8 mouse cellular contexts compared by ENCODE assay signal in the genomic region with DNA sequence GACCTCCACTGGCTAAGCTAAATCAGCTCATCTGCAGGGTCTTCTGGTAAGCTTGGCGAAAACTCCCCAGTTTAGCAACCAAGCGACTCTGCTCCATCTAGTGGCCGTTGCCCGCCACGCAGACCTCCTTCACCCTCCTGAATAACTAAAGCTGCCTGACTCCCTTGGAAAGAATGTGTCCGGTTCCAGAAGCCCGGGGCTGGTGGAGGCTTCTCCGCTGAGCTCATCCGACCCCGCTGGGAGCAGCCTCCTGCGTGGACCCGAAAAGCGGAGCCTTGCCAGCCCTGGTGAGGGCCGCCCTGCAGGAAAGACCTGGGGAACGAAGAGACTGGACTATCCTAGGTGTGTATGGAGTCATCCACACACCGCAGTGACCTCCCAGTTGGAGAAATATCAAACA.
DNase-seq lines count a peak whose midpoint lies in the region; ATAC-seq and TF ChIP-seq lines count a peak whose summit lies in the region.

No protein-coding gene starts in this region.

- peak; percentile 89 for ATAC-seq in hindbrain, embryonic 16.5 days

- peak overlapping the region; percentile 68 for H3K4me2 ChIP-seq in hindbrain, embryonic 16.5 days (ENCODE audit: low read length)

- WGBS in hindbrain, embryonic 16.5 days: 4% methylated on average over 16 of the region's 16 CpGs

- no peaks in the 10 kb centered on the region for H3K36me3 ChIP-seq in hindbrain, embryonic 16.5 days (ENCODE audit: control insufficient read depth, insufficient read depth, low read length)
- no peaks in the 10 kb centered on the region for H3K36me3 ChIP-seq in megakaryocyte, embryonic 14.5 days (replicated peaks; ENCODE audit: low read length)

- no peak overlapping the region for H3K27ac ChIP-seq in hindbrain, embryonic 16.5 days (ENCODE audit: low read depth, low read length)
- no peak overlapping the region for H3K27ac ChIP-seq in left cerebral cortex, adult 2 months

- H3K4me3 ChIP-seq in hindbrain, embryonic 16.5 days (ENCODE audit: low read length): peak overlapping the region; percentile 30
- H3K4me3 ChIP-seq in left cerebral cortex, adult 2 months: peak overlapping the region; percentile 39
- peak overlapping the region; percentile 85 for H3K4me3 ChIP-seq in megakaryocyte, embryonic 14.5 days (replicated peaks)

- DNase-seq in T-cell, adult 2 months (ENCODE audit: low spot score): peak; percentile 39
- DNase-seq in cerebellum, postnatal 25 days: peak; percentile 78 to 88
- DNase-seq in gastrocnemius, adult 18-20 months (ENCODE audit: low spot score): peak; percentile 74
- DNase-seq in left cerebral cortex, adult 2 months (ENCODE audit: extremely low spot score in 1 of 2, low spot score in 2 of 2): peak; percentile 41 to 53
- DNase-seq in right cerebral cortex, postnatal 10 days (ENCODE audit: low spot score in 2 of 2): peak; percentile 71 to 82
- DNase-seq in urinary bladder, postnatal 36 days (ENCODE audit: low spot score in 2 of 2): peak; percentile 64 to 70

- intact Hi-C loops in left cerebral cortex, adult 2 months (cut with DNase I): loop anchor here (1.0 to 5.0 kb wide), 3 partner anchors 84 to 254 kb away; a partner anchor contains a TSS

- H3K4me1 ChIP-seq in hindbrain, embryonic 16.5 days (ENCODE audit: control insufficient read depth, insufficient read depth, low read depth, low read length): peaks cover 7% of the 10 kb centered on the region; the same call in 1 of the 2 replicates
- H3K4me1 ChIP-seq in megakaryocyte, embryonic 14.5 days: peaks cover 22% of the 10 kb centered on the region

- H3K27me3 ChIP-seq in hindbrain, embryonic 16.5 days (replicated peaks; ENCODE audit: control insufficient read depth, insufficient read depth, low read length): no peaks in the 10 kb centered on the region
- peaks cover 43% of the 10 kb centered on the region for H3K27me3 ChIP-seq in megakaryocyte, embryonic 14.5 days (replicated peaks)

- no peaks in the 10 kb centered on the region for H3K9me3 ChIP-seq in hindbrain, embryonic 16.5 days (ENCODE audit: control insufficient read depth, low read length)
- H3K9me3 ChIP-seq in megakaryocyte, embryonic 14.5 days: no peaks in the 10 kb centered on the region

- H3K9ac ChIP-seq in hindbrain, embryonic 16.5 days (ENCODE audit: low read depth, low read length): peak overlapping the region; percentile 59

- TF ChIP-seq CTCF in left cerebral cortex, adult 2 months (IDR thresholded peaks at IDR 0.05): peak; percentile 76

Comparison
In these comparisons a context has a peak if more than half of its experiments do, and no peak if none do; other contexts are left out.
1. H3K4me3 ChIP-seq: peak in every context shown above with its lines; median percentile 85 in megakaryocyte, embryonic 14.5 days; 39 in left cerebral cortex, adult 2 months; 30 in hindbrain, embryonic 16.5 days.